Mouse (Mus musculus) liver, adult 2 months (tissue): Measurements from ENCODE around the gene Acer1. TPM values are rescaled to one million over a fixed set of nuclear protein-coding genes. Genes with fewer than 3 reads are reported as not detected.
A peak's percentile ranks its signal among the peaks of the same experiment; 100 is the strongest.

ENCODE experiments used
- DNase-seq: peaks from one replicate; pipeline ENCODE4 v3.0.0-alpha.2; 2011; ENCODE audit warnings: low read depth, low spot score; ENCODE audit errors: extremely low read depth
- H3K27ac ChIP-seq: fragments of 200-500 bp; replicated peaks from 2 replicates; pipeline ENCODE4 v1.5.1; 2012; ENCODE audit warnings: low read depth, mild to moderate bottlenecking, control low read depth, inconsistent platforms, low read length; ENCODE audit not compliant: insufficient read depth
- H3K27me3 ChIP-seq: fragments of 200-500 bp; 2 replicates; pipeline ENCODE4 v1.6.1; 2012; ENCODE audit warnings: mild to moderate bottlenecking, moderate library complexity, low read length, inconsistent platforms; ENCODE audit not compliant: control insufficient read depth, insufficient read depth
- H3K36me3 ChIP-seq: fragments of 200-500 bp; 2 replicates; pipeline ENCODE4 v1.6.1; 2012; ENCODE audit warnings: low read length, inconsistent platforms; ENCODE audit not compliant: control insufficient read depth, insufficient read depth
- H3K4me1 ChIP-seq: fragments of 200-500 bp; 2 replicates; pipeline ENCODE4 v1.6.1; 2011; ENCODE audit warnings: low read length; ENCODE audit not compliant: control insufficient read depth, insufficient read depth
- H3K4me3 ChIP-seq: fragments of 200-500 bp; 2 replicates; pipeline ENCODE4 v1.5.1; 2011; ENCODE audit warnings: low read depth, mild to moderate bottlenecking, control low read depth, low read length, moderate library complexity; ENCODE audit not compliant: insufficient read depth
- H3K79me2 ChIP-seq: fragments of 200-500 bp; 2 replicates; pipeline ENCODE4 v1.6.1; 2012; ENCODE audit warnings: inconsistent platforms, mild to moderate bottlenecking, low read length, moderate library complexity; ENCODE audit not compliant: control insufficient read depth, insufficient read depth
- H3K9ac ChIP-seq: fragments of 200-500 bp; 2 replicates; pipeline ENCODE4 v1.6.1; 2012; ENCODE audit warnings: low read depth, mild to moderate bottlenecking, control low read depth, inconsistent platforms, low read length
- CTCF ChIP-seq: fragments of 200-500 bp; IDR thresholded peaks from 2 replicates; pipeline ENCODE4 v1.5.1; 2011; ENCODE audit warnings: low read depth, low read length, control low read depth
- POLR2A ChIP-seq: fragments of 200-500 bp; IDR thresholded peaks from 2 replicates; pipeline ENCODE4 v1.6.1; 2011; ENCODE audit warnings: low read length, control low read depth; ENCODE audit not compliant: insufficient read depth; ENCODE audit errors: extremely low read depth
- WGBS: fragments of 180-500 bp; shearing (Covaris S2); methylation state at CpG from one replicate; pipeline ENCODE4 v1.1.7; 2018; 5-methylcytosine and 5-hydroxymethylcytosine counted together
- polyA plus RNA-seq: library from polyadenylated mRNA; depleted of rRNA; stranded (reverse); fragments of >200 nt; gene quantifications from 2 replicates; pipeline ENCODE4 v1.2.3, GENCODE M21; 2012
- total RNA-seq: library from RNA; depleted of rRNA; stranded (reverse); fragments of >200 nt; gene quantifications from 2 replicates; pipeline ENCODE4 v1.2.3, GENCODE M21; 2014

Acer1 gene
- total and polyA plus RNA-seq, 2 experiments = not detected

DNA sequence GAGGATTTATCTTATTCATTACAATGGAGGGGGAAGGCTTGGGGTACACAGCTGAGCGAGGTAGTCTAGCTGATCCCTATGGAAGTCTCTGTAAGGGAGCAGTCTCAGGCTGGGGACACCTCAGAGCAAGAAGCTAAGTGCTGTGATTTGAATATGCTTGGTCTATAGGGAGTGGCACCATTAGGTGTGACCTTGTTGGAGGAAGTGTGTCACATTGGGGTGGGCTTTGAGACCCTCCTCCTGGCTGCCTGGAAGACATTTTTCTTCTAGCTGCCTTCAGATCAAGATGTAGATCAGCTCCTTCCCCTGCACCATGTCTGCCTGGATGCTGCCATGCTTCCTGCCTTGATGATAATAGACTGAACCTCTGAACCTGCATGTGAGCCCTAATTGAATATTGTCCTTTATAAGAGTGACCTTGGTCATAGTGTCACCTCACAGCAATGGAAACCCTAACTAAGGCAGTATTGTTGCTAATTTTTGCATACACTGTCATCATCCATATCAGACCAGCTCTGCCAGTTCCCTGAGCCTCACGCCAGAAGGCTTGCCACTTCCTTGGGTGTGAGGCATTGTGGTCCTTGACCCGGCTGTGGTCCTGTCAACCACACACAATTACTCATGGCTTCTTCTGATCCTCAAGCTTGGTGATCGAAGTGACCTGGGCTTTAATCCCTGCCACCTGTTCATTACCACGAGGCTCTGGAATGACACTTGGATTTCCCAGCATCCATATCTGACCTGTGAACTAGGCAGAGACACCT is 19.1 kb downstream of the Acer1 start:
- no peaks in the 10 kb centered on the region for H3K79me2 ChIP-seq
- no peak for DNase-seq
- WGBS = 87% methylated on average over 5 of the region's 5 CpGs
- H3K27me3 ChIP-seq = no peaks in the 10 kb centered on the region
- no peak overlapping the region for H3K27ac ChIP-seq
- H3K4me1 ChIP-seq = no peaks in the 10 kb centered on the region
- no peaks in the 10 kb centered on the region for H3K36me3 ChIP-seq
- no peak overlapping the region for H3K9ac ChIP-seq
- TF ChIP-seq POLR2A = no peak
- no peak for TF ChIP-seq CTCF
- H3K4me3 ChIP-seq = no peak overlapping the region

DNA sequence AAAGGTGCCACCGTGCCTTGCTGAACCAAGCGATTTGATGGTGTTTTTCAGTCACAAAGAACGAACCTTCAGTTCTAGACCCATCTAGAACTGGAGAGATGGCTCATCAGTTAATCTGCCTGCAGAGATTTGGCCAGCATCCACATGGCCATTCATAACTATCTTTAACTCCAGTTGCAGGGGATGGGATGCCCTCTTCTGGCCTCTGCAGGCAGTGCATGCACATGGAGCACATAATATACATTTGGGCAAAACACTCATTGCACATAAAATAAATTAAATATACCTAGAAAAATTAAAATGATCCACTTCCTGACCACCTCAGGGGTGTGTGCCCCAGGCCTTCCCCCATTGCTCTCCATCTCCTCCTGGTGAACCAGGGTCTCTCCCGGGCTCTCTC is 20.0 kb downstream of the Acer1 start:
- no peaks in the 10 kb centered on the region for H3K79me2 ChIP-seq
- H3K4me3 ChIP-seq = no peak overlapping the region
- H3K27me3 ChIP-seq = no peaks in the 10 kb centered on the region
- WGBS = 88% methylated on average over 4 of the region's 4 CpGs
- TF ChIP-seq POLR2A (no peak), CTCF (no peak)
- no peak overlapping the region for H3K9ac ChIP-seq
- H3K27ac ChIP-seq = no peak overlapping the region
- no peak for DNase-seq
- H3K4me1 ChIP-seq = no peaks in the 10 kb centered on the region
- H3K36me3 ChIP-seq = no peaks in the 10 kb centered on the region

- H3K79me2 ChIP-seq = no peaks in the 10 kb centered on the region
- no peak overlapping the region for H3K27ac ChIP-seq
- H3K9ac ChIP-seq = no peak overlapping the region
- DNase-seq = no peak
- H3K4me1 ChIP-seq = no peaks in the 10 kb centered on the region
- no peaks in the 10 kb centered on the region for H3K27me3 ChIP-seq
- H3K4me3 ChIP-seq = no peak overlapping the region
- no peaks in the 10 kb centered on the region for H3K36me3 ChIP-seq
- 76% methylated on average over 4 of the region's 4 CpGs for WGBS
- TF ChIP-seq POLR2A (no peak), CTCF (no peak)
These were observed 23.3 kb downstream of the Acer1 start for GRCm38 (mm10) chr17:56958667-56959066.

DNA sequence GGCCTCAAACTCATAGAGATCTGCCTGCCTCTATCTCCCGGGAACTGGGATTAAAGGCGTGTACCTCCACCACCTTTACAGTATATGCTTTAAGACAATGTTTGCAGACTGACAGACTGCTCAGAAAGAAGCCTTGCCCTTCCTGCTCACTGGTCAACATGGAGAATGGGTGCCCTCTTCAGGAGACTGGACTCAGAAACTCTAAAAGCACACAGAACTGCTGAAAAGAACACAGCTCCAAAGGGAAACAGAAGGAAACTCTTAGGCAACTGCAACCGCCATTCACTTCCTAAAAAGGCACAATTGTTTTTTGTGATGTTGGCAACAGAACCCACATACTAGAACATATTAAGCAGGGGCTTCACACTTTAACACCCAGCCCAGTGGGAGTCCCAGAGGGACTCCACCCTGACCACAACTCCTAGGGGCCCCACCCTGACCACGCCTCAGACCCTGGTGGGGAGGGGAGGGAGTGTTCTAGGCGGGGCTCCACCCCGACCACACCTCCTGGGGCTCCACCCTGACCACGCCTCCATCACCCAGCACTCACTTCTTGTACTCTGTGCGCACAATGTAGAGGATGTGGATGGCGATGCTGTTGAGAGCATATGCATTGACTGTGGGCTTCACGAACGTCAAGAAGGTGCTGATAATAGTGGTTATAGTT is 24.0 kb downstream of the Acer1 start:
- Histone ChIP-seq H3K4me1 (no peaks in the 10 kb centered on the region), H3K9ac (no peak overlapping the region), H3K27ac (no peak overlapping the region), H3K36me3 (no peaks in the 10 kb centered on the region), H3K27me3 (no peaks in the 10 kb centered on the region), H3K4me3 (no peak overlapping the region), H3K79me2 (no peaks in the 10 kb centered on the region)
- TF ChIP-seq POLR2A (no peak), CTCF (no peak)
- DNase-seq = peak; percentile 10
- 34% methylated on average over 11 of the region's 11 CpGs for WGBS

GRCm38 (mm10) chr17:56954871-56955270 is 27.1 kb downstream of the Acer1 start:
- 84% methylated on average over 7 of the region's 7 CpGs for WGBS
- DNase-seq = no peak
- no peaks in the 10 kb centered on the region for H3K27me3 ChIP-seq
- no peaks in the 10 kb centered on the region for H3K4me1 ChIP-seq
- no peak overlapping the region for H3K4me3 ChIP-seq
- H3K27ac ChIP-seq = no peak overlapping the region
- TF ChIP-seq POLR2A = no peak
- no peak for TF ChIP-seq CTCF
- no peak overlapping the region for H3K9ac ChIP-seq
- H3K36me3 ChIP-seq = no peaks in the 10 kb centered on the region
- no peaks in the 10 kb centered on the region for H3K79me2 ChIP-seq

- no peak for DNase-seq
- no peaks in the 10 kb centered on the region for H3K36me3 ChIP-seq
- no peaks in the 10 kb centered on the region for H3K79me2 ChIP-seq
- H3K27me3 ChIP-seq = 0 out of 2 replicates have a peak, but pooled peaks cover 2% of the 10 kb centered on the region
- H3K9ac ChIP-seq = no peak overlapping the region
- WGBS = 37% methylated on average over 1 of the region's 1 CpGs
- no peak overlapping the region for H3K27ac ChIP-seq
- no peaks in the 10 kb centered on the region for H3K4me1 ChIP-seq
- TF ChIP-seq POLR2A = no peak
- no peak for TF ChIP-seq CTCF
- H3K4me3 ChIP-seq = no peak overlapping the region
These were observed 29.3 kb downstream of the Acer1 start for GRCm38 (mm10) chr17:56952639-56953038.
